Mouse (Mus musculus) ES-E14 (cell line): ENCODE measurements around the gene Calhm5.

Experiments used
- HCFC1 ChIP-seq: IDR thresholded peaks from 2 replicates; pipeline ENCODE4 v1.6.1; 2012; ENCODE audit warnings: low read length, inconsistent platforms, borderline replicate concordance; ENCODE audit not compliant: insufficient read depth
- MAFK ChIP-seq: IDR thresholded peaks from 2 replicates; pipeline ENCODE4 v1.6.1; 2014; ENCODE audit warnings: mild to moderate bottlenecking, low read depth, low read length, inconsistent platforms; ENCODE audit not compliant: insufficient read depth
- ZC3H11A ChIP-seq: IDR thresholded peaks from 2 replicates; pipeline ENCODE4 v1.6.1; 2012; ENCODE audit warnings: low read depth, mild to moderate bottlenecking, inconsistent platforms, low read length, borderline replicate concordance
- ZNF384 ChIP-seq: IDR thresholded peaks from 2 replicates; pipeline ENCODE4 v1.6.1; 2012; ENCODE audit warnings: low read depth, low read length, inconsistent platforms

- no peak for TF ChIP-seq MAFK
- TF ChIP-seq HCFC1, result no peak
- TF ChIP-seq ZNF384, result no peak
- TF ChIP-seq ZC3H11A, result no peak
Measured at GRCm38 (mm10) chr10:34090481-34090880, 5.8 kb downstream of the Calhm5 start.
